Mouse (Mus musculus): ENCODE measurements around the gene Pcmtd2.

GRCm38 (mm10) chr2:181797672-181798071 lies 40.0 kb upstream of the Pcmtd2 start:
- TF ChIP-seq CTCF (IDR thresholded peaks at IDR 0.05; ENCODE audit: low read depth, low read length) (no peak), POLR2A (IDR thresholded peaks at IDR 0.05; ENCODE audit: borderline replicate concordance, low read depth, low read length) (no peak)
